In the genomic region with DNA sequence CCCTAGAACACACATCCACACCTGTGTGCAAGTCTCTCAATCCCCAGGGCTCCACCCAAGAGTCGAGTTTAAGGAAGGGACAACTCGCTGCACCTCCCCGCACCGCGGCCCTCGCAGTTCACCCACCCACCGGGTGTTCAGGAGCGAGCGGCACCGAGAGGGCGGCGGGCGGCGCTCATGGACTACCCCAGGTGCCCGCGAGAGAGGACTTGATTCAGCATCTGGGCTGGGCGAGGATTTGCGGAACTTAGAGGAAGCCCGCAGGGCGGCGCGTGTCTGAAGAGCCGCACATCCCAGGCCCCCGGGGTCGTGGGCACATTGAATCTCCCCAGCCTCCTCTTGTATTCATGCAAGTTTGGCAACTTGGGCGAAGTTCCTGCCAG, we compare ENCODE assay signal across 8 mouse cellular contexts. TPM values are rescaled to one million over a fixed set of nuclear protein-coding genes. Genes with fewer than 3 reads are reported as not detected.
DNase-seq lines count a peak whose midpoint lies in the region; ATAC-seq and TF ChIP-seq lines count a peak whose summit lies in the region.

No protein-coding gene starts in this region.

- peak overlapping the region; percentile 70 for H3K9ac ChIP-seq in intestine, embryonic 15.5 days
- peak overlapping the region; percentile 96 for H3K9ac ChIP-seq in liver, adult 2 months (ENCODE audit: low read depth, low read length)
- peak overlapping the region; percentile 76 for H3K9ac ChIP-seq in midbrain, postnatal 0 days (replicated peaks; ENCODE audit: low read length, poor library complexity, severe bottlenecking)

- no peaks in the 10 kb centered on the region for H3K79me2 ChIP-seq in liver, adult 2 months (ENCODE audit: control insufficient read depth, insufficient read depth, low read length)

- H3K27me3 ChIP-seq in cerebellum, adult 2 months (ENCODE audit: control insufficient read depth, insufficient read depth, low read length), result no peaks in the 10 kb centered on the region
- no peaks in the 10 kb centered on the region for H3K27me3 ChIP-seq in intestine, embryonic 15.5 days (replicated peaks)
- no peaks in the 10 kb centered on the region for H3K27me3 ChIP-seq in liver, adult 2 months (ENCODE audit: control insufficient read depth, insufficient read depth, low read length)
- no peaks in the 10 kb centered on the region for H3K27me3 ChIP-seq in midbrain, postnatal 0 days (ENCODE audit: insufficient read depth, low read length)

- H3K4me2 ChIP-seq in intestine, embryonic 15.5 days (replicated peaks), result peak overlapping the region; percentile 95
- peak overlapping the region; percentile 88 for H3K4me2 ChIP-seq in midbrain, postnatal 0 days (ENCODE audit: low read depth, low read length, poor library complexity, severe bottlenecking)

- 1% methylated on average over 26 of the region's 26 CpGs for WGBS in cerebellum, adult 2 months
- under 1% methylated on average over 26 of the region's 26 CpGs for WGBS in intestine, embryonic 15.5 days
- WGBS in liver, adult 2 months, result under 1% methylated on average over 26 of the region's 26 CpGs
- WGBS in midbrain, postnatal 0 days, result under 1% methylated on average over 26 of the region's 26 CpGs

- TF ChIP-seq POLR2A in cerebellum, adult 2 months (IDR thresholded peaks at IDR 0.05; ENCODE audit: borderline replicate concordance, insufficient read depth, low read length), result no peak
- no peak for TF ChIP-seq POLR2A in liver, adult 2 months (IDR thresholded peaks at IDR 0.05; ENCODE audit: extremely low read depth, insufficient read depth, low read length)

- H3K9me3 ChIP-seq in intestine, embryonic 15.5 days, result no peaks in the 10 kb centered on the region
- H3K9me3 ChIP-seq in midbrain, postnatal 0 days (ENCODE audit: low read length), result no peaks in the 10 kb centered on the region

- no peak; the same call in 1 of the 2 replicates for TF ChIP-seq CTCF in cerebellum, adult 2 months (IDR thresholded peaks at IDR 0.05; ENCODE audit: borderline replicate concordance, insufficient read depth, low read depth, low read length)
- peak; percentile 37 for TF ChIP-seq CTCF in liver, adult 2 months (IDR thresholded peaks at IDR 0.05; ENCODE audit: low read depth, low read length)
- peak; percentile 66 for TF ChIP-seq CTCF in midbrain, postnatal 0 days (IDR thresholded peaks at IDR 0.05)

- peak overlapping the region; percentile 58 for H3K27ac ChIP-seq in cerebellum, adult 2 months (ENCODE audit: insufficient read depth, low read length)
- peak overlapping the region; percentile 93 for H3K27ac ChIP-seq in intestine, embryonic 15.5 days
- H3K27ac ChIP-seq in liver, adult 2 months (replicated peaks; ENCODE audit: insufficient read depth, low read depth, low read length), result peak overlapping the region; percentile 95
- peak overlapping the region; percentile 85 for H3K27ac ChIP-seq in midbrain, postnatal 0 days (ENCODE audit: low read depth, low read length)

- peak; percentile 62 for ATAC-seq in intestine, embryonic 15.5 days
- peak; percentile 24 for ATAC-seq in midbrain, postnatal 0 days (ENCODE audit: low FRiP score)

- peak in 1 of 2 experiments; percentile 76 for DNase-seq in cerebellum, adult 2 months
- no peak for DNase-seq in cerebellum, adult 9-10 months
- peak; percentile 53 for DNase-seq in c-Kit-positive CD71-negative TER-119-negative erythroid progenitor cells, embryonic 14.5 days (ENCODE audit: low read depth)
- DNase-seq in gastrocnemius, postnatal 10 days, result peak; percentile 72
- peak; percentile 48 for DNase-seq in liver, adult 2 months (ENCODE audit: extremely low read depth, low read depth, low spot score)
- DNase-seq in midbrain, postnatal 0 days (ENCODE audit: low spot score), result peak; percentile 76
- DNase-seq in spleen, postnatal 4 days (ENCODE audit: low spot score in 2 of 2), result peak; percentile 72 to 87

- H3K4me1 ChIP-seq in cerebellum, adult 2 months (ENCODE audit: control insufficient read depth, insufficient read depth, low read length), result peaks cover 5% of the 10 kb centered on the region
- H3K4me1 ChIP-seq in intestine, embryonic 15.5 days (replicated peaks), result peaks cover 15% of the 10 kb centered on the region
- peaks cover 14% of the 10 kb centered on the region for H3K4me1 ChIP-seq in liver, adult 2 months (ENCODE audit: control insufficient read depth, insufficient read depth, low read length)
- peaks cover 16% of the 10 kb centered on the region for H3K4me1 ChIP-seq in midbrain, postnatal 0 days (ENCODE audit: insufficient read depth, low read length)

- H3K36me3 ChIP-seq in intestine, embryonic 15.5 days, result no peaks in the 10 kb centered on the region
- H3K36me3 ChIP-seq in liver, adult 2 months (ENCODE audit: control insufficient read depth, insufficient read depth, low read length), result no peaks in the 10 kb centered on the region
- H3K36me3 ChIP-seq in midbrain, postnatal 0 days (ENCODE audit: insufficient read depth, low read length), result no peaks in the 10 kb centered on the region

- peak overlapping the region; percentile 69 for H3K4me3 ChIP-seq in cerebellum, adult 2 months (replicated peaks; ENCODE audit: insufficient read depth, low read depth, low read length)
- H3K4me3 ChIP-seq in intestine, embryonic 15.5 days (replicated peaks), result peak overlapping the region; percentile 79
- peak overlapping the region; percentile 79 for H3K4me3 ChIP-seq in liver, adult 2 months (ENCODE audit: insufficient read depth, low read depth, low read length)
- H3K4me3 ChIP-seq in midbrain, postnatal 0 days (ENCODE audit: low read depth, low read length), result peak overlapping the region; percentile 72

RNA-seq across cellular contexts. Expression of a gene that starts 1.1 kb away (rescaled TPM):
- 4.6 and 4.7 TPM in 2 replicates for polyA plus RNA-seq in cerebellum, adult 2 months (2012; rRNA removed)
- total RNA-seq in gastrocnemius, postnatal 10 days (2021), result 10 to 100 TPM in 1 of 2 experiments, 1 to 10 TPM in 1; 8.7 to 10.9 TPM
- polyA plus RNA-seq in intestine, embryonic 15.5 days (2015; fragmentation: Nextera tagmentation; extraction: Ambion mirVana), result 4.4 and 4.7 TPM in 2 replicates
- total RNA-seq in liver, adult 2 months (2014; rRNA removed), result 5.9 and 6.0 TPM in 2 replicates
- 2.1 and 5.3 TPM in 2 replicates for polyA plus RNA-seq in liver, adult 2 months (2012; rRNA removed)
- 15.9 and 16.0 TPM in 2 replicates for total RNA-seq in midbrain, postnatal 0 days (2014; rRNA removed)
- polyA plus RNA-seq in midbrain, postnatal 0 days (2015; fragmentation: Nextera tagmentation; extraction: Ambion mirVana), result 11.0 and 11.7 TPM in 2 replicates
